Mouse (Mus musculus) limb, embryonic 11.5 days (tissue): ENCODE data around the gene Ier5l. TPM values are rescaled to one million over a fixed set of nuclear protein-coding genes. Genes with fewer than 3 reads are reported as not detected.

Experiments
- ATAC-seq: fragments of 200-750 bp; cut with Nextera tagmentation; 2 replicates; pipeline ENCODE4 v1.8.0; 2017; ENCODE audit warnings: low read depth; ENCODE audit not compliant: insufficient number of reproducible peaks, low FRiP score, low TSS enrichment
- DNase-seq: peaks from one replicate; pipeline ENCODE4 v3.0.0-alpha.2; 2015; ENCODE audit warnings: low spot score
- H3K27ac ChIP-seq: fragments of 300-500 bp; sonication (generic); replicated peaks from 2 replicates; pipeline ENCODE4 v1.5.1; 2014; ENCODE audit warnings: low read depth, mild to moderate bottlenecking, low read length
- H3K27me3 ChIP-seq: fragments of 300-500 bp; sonication (generic); 2 replicates; pipeline ENCODE4 v1.6.1; 2014; ENCODE audit warnings: mild to moderate bottlenecking, low read length, mixed read lengths; ENCODE audit not compliant: control insufficient read depth, insufficient read depth
- H3K36me3 ChIP-seq: fragments of 300-500 bp; sonication (generic); 2 replicates; pipeline ENCODE4 v1.6.1; 2014; ENCODE audit warnings: mild to moderate bottlenecking, low read length, moderate library complexity, mixed read lengths; ENCODE audit not compliant: control insufficient read depth, insufficient read depth
- H3K4me1 ChIP-seq: fragments of 300-500 bp; sonication (generic); 2 replicates; pipeline ENCODE4 v1.6.1; 2014; ENCODE audit warnings: low read length, mixed read lengths; ENCODE audit not compliant: control insufficient read depth, insufficient read depth
- H3K4me2 ChIP-seq: fragments of 300-500 bp; sonication (generic); 2 replicates; pipeline ENCODE4 v1.6.1; 2014; ENCODE audit warnings: low read depth, mild to moderate bottlenecking, moderate library complexity; ENCODE audit not compliant: severe bottlenecking
- H3K4me3 ChIP-seq: fragments of 300-500 bp; sonication (generic); 2 replicates; pipeline ENCODE4 v1.5.1; 2014; ENCODE audit warnings: low read depth, low read length
- H3K9ac ChIP-seq: fragments of 300-500 bp; sonication (generic); 2 replicates; pipeline ENCODE4 v1.6.1; 2014; ENCODE audit warnings: mild to moderate bottlenecking, low read length
- H3K9me3 ChIP-seq: fragments of 300-500 bp; sonication (generic); 2 replicates; pipeline ENCODE4 v1.6.1; 2016; ENCODE audit warnings: low read length; ENCODE audit not compliant: control insufficient read depth
- WGBS: fragments of 180-500 bp; shearing (Covaris S2); extraction: QIAGEN DNeasy Blood & Tissue Kit; methylation state at CpG from one replicate; pipeline ENCODE4 v1.1.7; 2014; 5-methylcytosine and 5-hydroxymethylcytosine counted together
- polyA plus RNA-seq: library from polyadenylated mRNA; unstranded; fragments of >200 nt; fragmentation: Nextera tagmentation; extraction: Ambion mirVana; gene quantifications from 2 replicates; pipeline ENCODE4 v1.2.1, GENCODE M21; 2014

Ier5l gene
- polyA plus RNA-seq, 1 experiment from 2014 or later = 7.1 TPM

GRCm38 (mm10) chr2:30450530-30450929 is 23.5 kb downstream of the Ier5l start:
- Histone ChIP-seq H3K4me3 (no peak overlapping the region), H3K4me1 (peaks cover 8% of the 10 kb centered on the region), H3K4me2 (no peak overlapping the region), H3K9ac (no peak overlapping the region), H3K36me3 (peaks cover 25% of the 10 kb centered on the region; the same call in 1 of the 2 replicates), H3K27ac (no peak overlapping the region), H3K27me3 (no peaks in the 10 kb centered on the region), H3K9me3 (no peaks in the 10 kb centered on the region; the same call in 1 of the 2 replicates)
- no peak for DNase-seq
- 68% methylated on average over 1 of the region's 1 CpGs for WGBS
- ATAC-seq = no peak

- Histone ChIP-seq H3K9ac (no peak overlapping the region), H3K36me3 (peaks cover 27% of the 10 kb centered on the region; the same call in 1 of the 2 replicates), H3K4me1 (peaks cover 29% of the 10 kb centered on the region), H3K9me3 (no peaks in the 10 kb centered on the region; the same call in 1 of the 2 replicates), H3K4me3 (no peak overlapping the region), H3K27ac (no peak overlapping the region), H3K27me3 (no peaks in the 10 kb centered on the region), H3K4me2 (no peak overlapping the region)
- 77% methylated on average over 7 of the region's 7 CpGs for WGBS
- no peak for DNase-seq
- ATAC-seq = no peak
These were observed 25.6 kb downstream of the Ier5l start for GRCm38 (mm10) chr2:30448371-30448770.

GRCm38 (mm10) chr2:30446891-30447826 is 26.9 kb downstream of the Ier5l start:
- H3K4me1 ChIP-seq = peaks cover 41% of the 10 kb centered on the region
- H3K4me3 ChIP-seq = no peak overlapping the region
- no peaks in the 10 kb centered on the region; the same call in 1 of the 2 replicates for H3K9me3 ChIP-seq
- H3K27me3 ChIP-seq = no peaks in the 10 kb centered on the region
- H3K4me2 ChIP-seq = no peak overlapping the region
- peaks cover 27% of the 10 kb centered on the region; the same call in 1 of the 2 replicates for H3K36me3 ChIP-seq
- no peak for ATAC-seq
- H3K9ac ChIP-seq = no peak overlapping the region
- H3K27ac ChIP-seq = no peak overlapping the region
- DNase-seq = no peak
- 84% methylated on average over 10 of the region's 10 CpGs for WGBS

- Histone ChIP-seq H3K4me2 (no peak overlapping the region), H3K4me3 (no peak overlapping the region), H3K27ac (peak overlapping the region; percentile 43), H3K36me3 (peaks cover 26% of the 10 kb centered on the region; the same call in 1 of the 2 replicates), H3K4me1 (peaks cover 54% of the 10 kb centered on the region), H3K27me3 (no peaks in the 10 kb centered on the region), H3K9me3 (no peaks in the 10 kb centered on the region; the same call in 1 of the 2 replicates), H3K9ac (no peak overlapping the region)
- DNase-seq = peak; percentile 66
- WGBS = 32% methylated on average over 2 of the region's 2 CpGs
- 0 out of 2 replicates have a peak, but pooled peaks have one; percentile 24 for ATAC-seq
These were observed 28.7 kb downstream of the Ier5l start for GRCm38 (mm10) chr2:30445312-30445711.

GRCm38 (mm10) chr2:30444450-30444849 is 29.6 kb downstream of the Ier5l start:
- H3K27me3 ChIP-seq = no peaks in the 10 kb centered on the region
- no peak for ATAC-seq
- H3K4me2 ChIP-seq = no peak overlapping the region

GRCm38 (mm10) chr2:30444006-30444405 is 30.0 kb downstream of the Ier5l start:
- Histone ChIP-seq H3K4me2 (no peak overlapping the region), H3K27me3 (no peaks in the 10 kb centered on the region), H3K4me1 (peaks cover 54% of the 10 kb centered on the region), H3K36me3 (peaks cover 21% of the 10 kb centered on the region), H3K27ac (peak overlapping the region; percentile 100), H3K9ac (no peak overlapping the region), H3K4me3 (no peak overlapping the region), H3K9me3 (no peaks in the 10 kb centered on the region)
- DNase-seq (no peak), ATAC-seq (no peak)
- 80% methylated on average over 5 of the region's 5 CpGs for WGBS

More at GRCm38 (mm10) chr2:30444450-30444849, 29.6 kb downstream of the Ier5l start:
- Histone ChIP-seq H3K4me3 (no peak overlapping the region), H3K9me3 (no peaks in the 10 kb centered on the region), H3K27ac (peak overlapping the region; percentile 100; the same call in 1 of the 2 replicates), H3K4me1 (peaks cover 54% of the 10 kb centered on the region), H3K9ac (no peak overlapping the region), H3K36me3 (peaks cover 22% of the 10 kb centered on the region)
- no peak for DNase-seq

- Histone ChIP-seq H3K4me3 (no peak overlapping the region), H3K4me1 (peaks cover 54% of the 10 kb centered on the region)
- ATAC-seq = no peak
These were observed 30.7 kb downstream of the Ier5l start for GRCm38 (mm10) chr2:30443281-30443680.

GRCm38 (mm10) chr2:30442498-30442890 is 31.5 kb downstream of the Ier5l start:
- H3K9me3 ChIP-seq = no peaks in the 10 kb centered on the region
- DNase-seq (no peak), ATAC-seq (no peak)
- peak overlapping the region; percentile 53 for H3K4me2 ChIP-seq
- no peaks in the 10 kb centered on the region for H3K27me3 ChIP-seq
- peaks cover 54% of the 10 kb centered on the region for H3K4me1 ChIP-seq
- no peak overlapping the region for H3K4me3 ChIP-seq
- peaks cover 27% of the 10 kb centered on the region for H3K36me3 ChIP-seq
- H3K27ac ChIP-seq = peak overlapping the region; percentile 100
- WGBS = 58% methylated on average over 5 of the region's 5 CpGs
- H3K9ac ChIP-seq = peak overlapping the region; percentile 53

More at GRCm38 (mm10) chr2:30443281-30443680, 30.7 kb downstream of the Ier5l start:
- H3K27ac ChIP-seq = peak overlapping the region; percentile 100
- no peaks in the 10 kb centered on the region for H3K9me3 ChIP-seq
- H3K36me3 ChIP-seq = peaks cover 27% of the 10 kb centered on the region
- H3K27me3 ChIP-seq = no peaks in the 10 kb centered on the region
- no peak overlapping the region for H3K4me2 ChIP-seq
- WGBS = 72% methylated on average over 4 of the region's 4 CpGs
- no peak for DNase-seq
- no peak overlapping the region for H3K9ac ChIP-seq
